Mouse (Mus musculus) heart, adult 2 months (tissue): ENCODE results near the gene Rad51d.

ENCODE experiments used
- CTCF ChIP-seq: fragments of 200-600 bp; IDR thresholded peaks from 2 replicates; pipeline ENCODE4 v1.8.1; 2022; ENCODE audit warnings: antibody characterized with exemption, mild to moderate bottlenecking, moderate library complexity
- EP300 ChIP-seq: fragments of 200-500 bp; IDR thresholded peaks from 2 replicates; pipeline ENCODE4 v1.6.1; 2011; ENCODE audit warnings: low read depth, low read length, control low read depth; ENCODE audit not compliant: insufficient read depth
- POLR2A ChIP-seq: fragments of 200-500 bp; IDR thresholded peaks from 2 replicates; pipeline ENCODE4 v1.6.1; 2011; ENCODE audit warnings: mild to moderate bottlenecking, low read depth, low read length, control low read depth; ENCODE audit not compliant: insufficient read depth

DNA sequence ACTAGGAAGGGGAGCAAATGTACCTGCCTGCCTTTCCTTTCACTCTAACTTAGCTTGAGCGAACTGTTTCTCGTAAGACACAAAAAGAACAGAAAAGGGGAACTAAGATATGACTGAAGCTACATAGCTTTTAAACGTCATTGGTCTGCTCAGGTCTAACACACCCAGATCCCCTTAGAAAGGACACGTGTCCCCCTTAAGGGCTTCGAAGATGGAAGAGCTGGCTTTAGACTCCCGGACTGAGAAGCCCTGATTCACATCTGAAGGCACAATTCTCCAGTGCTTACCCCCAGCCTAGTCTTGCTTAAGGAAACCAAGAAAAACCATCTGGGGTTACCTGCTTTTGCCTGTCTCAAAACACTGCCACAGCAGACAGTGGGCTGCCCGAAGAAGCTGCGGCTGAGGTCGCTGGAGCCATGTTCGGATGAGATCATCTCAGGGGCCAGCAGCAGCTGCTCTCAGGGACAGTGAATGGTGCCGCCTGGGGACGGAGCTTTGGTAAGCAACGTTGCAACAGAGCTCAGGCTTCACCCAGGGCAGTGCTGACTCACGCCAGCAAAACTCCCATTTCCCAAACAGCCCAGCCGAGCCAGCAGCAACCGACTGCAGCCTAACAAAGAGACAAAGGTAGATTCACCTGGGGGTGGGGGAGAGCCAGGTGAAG is 44.9 kb downstream of the Rad51d start:
- peak; percentile 50 for TF ChIP-seq CTCF
- no peak for TF ChIP-seq POLR2A
- no peak for TF ChIP-seq EP300
